Mouse (Mus musculus): ENCODE results near the gene Mamdc2. TPM values are rescaled to one million over a fixed set of nuclear protein-coding genes. Genes with fewer than 3 reads are reported as not detected.

The Mamdc2 gene
- polyA plus RNA-seq, 1 experiment from 2014 or later: 2.6 TPM

DNA sequence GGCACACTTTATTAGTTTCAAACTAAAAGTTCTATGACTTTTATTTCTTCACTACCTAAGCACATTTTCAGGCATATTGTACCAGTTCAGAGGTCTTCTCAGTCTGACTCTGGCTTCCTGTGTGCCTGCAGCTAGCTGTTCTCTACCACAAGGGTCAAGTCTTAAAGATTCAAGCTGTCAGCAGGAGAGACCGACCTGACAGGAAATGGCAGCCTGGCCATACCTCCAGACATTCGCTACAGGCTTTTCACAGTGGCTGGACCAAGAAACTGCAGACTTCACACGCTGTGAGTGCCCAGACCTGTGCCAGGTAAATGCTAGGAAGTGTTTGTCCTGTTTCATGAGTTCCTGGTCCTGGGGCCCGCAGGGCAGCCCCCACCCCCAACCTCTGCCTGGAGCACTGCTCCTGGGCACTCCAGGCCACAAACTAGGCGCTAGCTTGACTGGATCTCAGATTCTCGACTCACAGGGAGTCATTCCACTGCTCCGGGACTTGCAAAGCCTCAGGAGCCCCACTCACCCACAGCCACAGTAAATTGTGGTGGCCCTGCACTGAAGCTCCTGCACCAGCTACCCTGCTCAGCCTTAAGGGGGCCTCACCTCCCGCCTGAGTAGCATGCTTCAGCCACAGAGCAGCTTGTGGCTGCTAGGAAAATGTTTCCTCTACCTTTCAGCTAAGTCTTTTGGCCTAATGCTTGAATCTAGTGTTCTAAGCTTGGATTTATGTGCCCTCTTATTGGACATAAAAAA, 166.2 kb downstream of the Mamdc2 start:
- no peaks in the 10 kb centered on the region for H3K9me3 ChIP-seq (ENCODE audit: control insufficient read depth, low read length)

DNA sequence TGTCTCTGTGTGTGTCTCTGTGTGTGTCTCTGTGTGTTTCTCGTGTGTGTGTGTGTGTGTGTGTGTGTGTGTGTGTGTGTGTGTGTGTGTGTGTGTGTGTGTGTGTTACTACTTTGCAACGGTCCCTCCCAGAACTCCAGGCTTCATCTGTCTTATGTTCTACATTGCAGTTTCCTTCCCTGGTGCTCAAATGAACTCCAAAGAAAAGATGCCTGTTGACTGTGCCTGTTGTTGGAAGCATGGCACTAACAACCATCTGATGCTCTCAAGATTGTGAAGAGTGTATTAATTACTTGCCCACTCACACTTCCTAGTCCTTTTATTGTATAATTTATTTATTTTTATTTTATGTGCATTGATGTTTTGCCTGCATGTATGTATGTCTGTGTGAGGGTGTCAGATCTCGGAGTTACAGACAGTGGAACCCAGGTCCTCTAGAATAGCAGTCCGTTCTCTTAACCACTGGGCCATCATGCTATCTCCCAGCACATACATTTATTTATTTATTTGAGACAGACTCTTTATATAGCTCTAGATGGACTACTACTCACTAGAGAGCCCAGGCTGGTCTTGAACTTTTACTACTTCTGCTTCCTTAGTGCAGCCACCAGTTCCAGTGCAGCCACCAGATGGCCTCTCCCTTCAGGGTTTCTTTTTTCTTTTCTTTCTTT, 174.1 kb downstream of the Mamdc2 start:
- WGBS: 58% methylated on average over 4 of the region's 4 CpGs
- H3K4me2 ChIP-seq (ENCODE audit: low read length): peak overlapping the region; percentile 66

More for the DNA sequence above, 166.2 kb downstream of the Mamdc2 start:
- Histone ChIP-seq H3K27ac (ENCODE audit: low read depth, low read length) (no peak overlapping the region), H3K4me1 (ENCODE audit: control insufficient read depth, insufficient read depth, low read depth, low read length) (no peaks in the 10 kb centered on the region), H3K27me3 (replicated peaks; ENCODE audit: control insufficient read depth, insufficient read depth, low read length) (no peaks in the 10 kb centered on the region), H3K36me3 (ENCODE audit: control insufficient read depth, insufficient read depth, low read length) (no peaks in the 10 kb centered on the region), H3K4me2 (ENCODE audit: low read length) (no peak overlapping the region), H3K4me3 (ENCODE audit: low read length) (no peak overlapping the region), H3K9ac (ENCODE audit: low read depth, low read length) (no peak overlapping the region)
- no peak for ATAC-seq
- 58% methylated on average over 8 of the region's 8 CpGs for WGBS

DNA sequence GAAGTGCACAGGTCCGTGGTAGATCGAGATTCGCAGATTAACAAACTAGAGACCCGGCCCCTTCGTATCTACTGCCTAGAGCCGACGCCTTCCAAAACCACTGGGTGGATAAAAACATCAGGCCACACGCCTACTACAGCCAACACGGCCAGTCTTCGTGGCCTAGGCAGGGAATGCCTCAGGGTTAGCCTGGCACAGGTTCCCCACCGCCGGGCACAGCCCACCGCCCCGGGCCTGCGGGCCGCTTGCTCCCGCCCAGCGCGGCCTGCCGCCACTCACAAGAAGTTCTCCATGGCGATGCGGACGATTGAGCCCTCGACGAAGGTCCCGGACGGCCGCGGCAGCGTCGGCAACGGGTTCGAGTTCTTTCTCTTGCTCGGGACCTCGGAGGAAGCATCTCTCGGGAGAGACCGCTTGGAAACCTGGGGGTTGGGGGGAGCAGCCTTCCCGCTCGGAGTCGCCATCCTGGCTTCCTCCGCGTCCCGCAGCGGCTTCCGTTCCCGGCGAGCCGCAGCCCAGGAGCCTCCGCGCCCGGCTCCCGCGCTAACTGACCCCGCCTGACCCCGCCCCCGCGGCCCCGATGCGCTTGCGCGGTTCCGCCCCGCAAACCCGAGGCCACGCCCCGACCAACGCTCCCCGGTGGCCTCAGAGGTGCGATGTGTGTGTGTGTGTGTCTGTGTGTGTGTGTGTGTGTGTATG, 174.7 kb downstream of the Mamdc2 start, which contains the start of gene Smc5:
Gene Smc5, minus strand, starts transcription at position 543 of the 699 bp plus-strand sequence.
- Histone ChIP-seq H3K4me2 (ENCODE audit: low read length) (peak within 1 kb of the TSS; percentile 66), H3K4me1 (ENCODE audit: control insufficient read depth, insufficient read depth, low read depth, low read length) (peaks cover 10% of the 10 kb centered on the region), H3K9ac (ENCODE audit: low read depth, low read length) (peak within 1 kb of the TSS; percentile 71), H3K4me3 (ENCODE audit: low read length) (peak within 1 kb of the TSS; percentile 55), H3K27me3 (replicated peaks; ENCODE audit: control insufficient read depth, insufficient read depth, low read length) (no peaks in the 10 kb centered on the region), H3K36me3 (ENCODE audit: control insufficient read depth, insufficient read depth, low read length) (peaks cover 2% of the 10 kb centered on the region; the same call in 1 of the 2 replicates), H3K27ac (ENCODE audit: low read depth, low read length) (peak within 1 kb of the TSS; percentile 55; the same call in 1 of the 2 replicates), H3K9me3 (ENCODE audit: control insufficient read depth, low read length) (no peaks in the 10 kb centered on the region)
- ATAC-seq: peak; percentile 95
- under 1% methylated on average over 57 of the region's 69 CpGs for WGBS

More for the DNA sequence above, 174.1 kb downstream of the Mamdc2 start:
- Histone ChIP-seq H3K27ac (ENCODE audit: low read depth, low read length) (no peak overlapping the region), H3K36me3 (ENCODE audit: control insufficient read depth, insufficient read depth, low read length) (no peaks in the 10 kb centered on the region), H3K9me3 (ENCODE audit: control insufficient read depth, low read length) (no peaks in the 10 kb centered on the region), H3K9ac (ENCODE audit: low read depth, low read length) (peak overlapping the region; percentile 71; the same call in 1 of the 2 replicates), H3K27me3 (replicated peaks; ENCODE audit: control insufficient read depth, insufficient read depth, low read length) (no peaks in the 10 kb centered on the region), H3K4me3 (ENCODE audit: low read length) (peak overlapping the region; percentile 55), H3K4me1 (ENCODE audit: control insufficient read depth, insufficient read depth, low read depth, low read length) (peaks cover 10% of the 10 kb centered on the region)
- peak; percentile 48 for ATAC-seq

DNA sequence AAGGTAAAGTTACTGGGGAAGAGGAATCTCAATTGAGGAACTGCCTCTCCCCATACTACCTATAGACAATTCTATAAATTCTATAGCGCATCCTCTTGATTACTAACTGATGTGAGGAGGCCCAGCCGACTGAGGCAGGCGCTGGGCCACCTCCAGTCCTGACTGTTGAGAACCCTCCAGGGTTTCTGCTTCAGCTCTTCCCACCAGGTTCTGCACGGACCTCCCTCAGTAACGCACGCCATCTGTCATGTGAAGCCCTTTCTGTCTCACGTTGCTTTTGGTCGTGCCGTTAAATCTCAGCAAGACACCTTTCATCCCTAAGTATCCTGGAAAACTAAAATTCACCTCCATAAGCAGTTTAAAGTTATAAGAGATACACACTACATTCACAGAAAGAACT, 191.5 kb downstream of the Mamdc2 start:
- no peaks in the 10 kb centered on the region for H3K4me1 ChIP-seq (ENCODE audit: control insufficient read depth, insufficient read depth, low read depth, low read length)
- H3K9ac ChIP-seq (ENCODE audit: low read depth, low read length): no peak overlapping the region
- H3K27me3 ChIP-seq (replicated peaks; ENCODE audit: control insufficient read depth, insufficient read depth, low read length): no peaks in the 10 kb centered on the region
- 77% methylated on average over 9 of the region's 9 CpGs for WGBS
- H3K9me3 ChIP-seq (ENCODE audit: control insufficient read depth, low read length): no peaks in the 10 kb centered on the region
- H3K4me2 ChIP-seq (ENCODE audit: low read length): no peak overlapping the region
- peaks cover 17% of the 10 kb centered on the region for H3K36me3 ChIP-seq (ENCODE audit: control insufficient read depth, insufficient read depth, low read length)
- ATAC-seq: no peak
- no peak overlapping the region for H3K27ac ChIP-seq (ENCODE audit: low read depth, low read length)
- H3K4me3 ChIP-seq (ENCODE audit: low read length): no peak overlapping the region

Other genes with a start within 250 kb of the Mamdc2 start
- gene Smc5, start 174.5 kb downstream of the Mamdc2 start, polyA plus RNA-seq (2015; fragmentation: Nextera tagmentation; extraction: Ambion mirVana): 21.2 and 22.5 TPM in 2 replicates
- gene 1700028P14Rik, start 204.4 kb upstream of the Mamdc2 start, polyA plus RNA-seq (2015; fragmentation: Nextera tagmentation; extraction: Ambion mirVana): 3.0 and 3.3 TPM in 2 replicates
- 3.5 and 4.0 TPM in 2 replicates for gene Ptar1, start 239.0 kb upstream of the Mamdc2 start, polyA plus RNA-seq (2015; fragmentation: Nextera tagmentation; extraction: Ambion mirVana)

Data from hindbrain, embryonic 16.5 days (tissue).